Mouse (Mus musculus) MEL (cell line): ENCODE results near the gene Clcn5.

Experiments used
- CHD1 ChIP-seq: IDR thresholded peaks from 2 replicates; pipeline ENCODE4 v1.6.1; 2012; ENCODE audit warnings: low read depth, mild to moderate bottlenecking, inconsistent platforms, low read length, improper control_type of control experiment
- CTCF ChIP-seq, 3 experiments: IDR thresholded peaks in 2 of 3; conservative IDR thresholded peaks in 1 of 3; 2 replicates each; pipeline ENCODE4 v1.5.1; 2011 to 2012; ENCODE audit warnings: low read length in 3 of 3, low read depth in 2 of 3, mild to moderate bottlenecking in 2 of 3, improper control_type of control experiment in 1 of 3, inconsistent platforms in 1 of 3, mixed read lengths in 1 of 3, moderate library complexity in 1 of 3; ENCODE audit not compliant: control insufficient read depth in 1 of 3, insufficient read depth in 1 of 3, poor library complexity in 1 of 3, severe bottlenecking in 1 of 3
- EP300 ChIP-seq, 2 experiments: IDR thresholded peaks; 2 replicates each; pipeline ENCODE4 v1.6.1; 2011; ENCODE audit warnings: improper control_type of control experiment in 2 of 2, low read length in 2 of 2, low read depth in 1 of 2, mild to moderate bottlenecking in 1 of 2
- GABPA ChIP-seq: IDR thresholded peaks from 2 replicates; pipeline ENCODE4 v1.6.1; 2012; ENCODE audit warnings: low read depth, mild to moderate bottlenecking, inconsistent platforms, low read length, improper control_type of control experiment, moderate library complexity
- JUND ChIP-seq: IDR thresholded peaks from 2 replicates; pipeline ENCODE4 v1.6.1; 2011; ENCODE audit warnings: low read depth, mild to moderate bottlenecking, improper control_type of control experiment, low read length
- KAT2A ChIP-seq: conservative IDR thresholded peaks from 2 replicates; pipeline ENCODE4 v1.6.1; 2012; ENCODE audit warnings: low read depth, low read length, improper control_type of control experiment, inconsistent platforms
- RCOR1 ChIP-seq: IDR thresholded peaks from 2 replicates; pipeline ENCODE4 v1.6.1; 2012; ENCODE audit warnings: low read depth, mild to moderate bottlenecking, inconsistent platforms, low read length, improper control_type of control experiment
- ZC3H11A ChIP-seq: IDR thresholded peaks from 2 replicates; pipeline ENCODE4 v1.6.1; 2012; ENCODE audit warnings: low read depth, mild to moderate bottlenecking, inconsistent platforms, low read length, improper control_type of control experiment

- no peak for TF ChIP-seq CTCF (IDR thresholded peaks at IDR 0.05 in 2 of 3, conservative IDR thresholded peaks at IDR 0.05 in 1 of 3; ENCODE audit: control insufficient read depth in 1 of 3, insufficient read depth in 1 of 3, low read depth in 2 of 3, low read length in 3 of 3, poor library complexity in 1 of 3, severe bottlenecking in 1 of 3)
- no peak for TF ChIP-seq CHD1
- no peak for TF ChIP-seq ZC3H11A
- TF ChIP-seq RCOR1: no peak
- TF ChIP-seq GABPA: no peak
- no peak for TF ChIP-seq EP300 (IDR thresholded peaks at IDR 0.05; ENCODE audit: low read depth in 1 of 2, low read length in 2 of 2)
- no peak for TF ChIP-seq JUND
- TF ChIP-seq KAT2A: no peak
These were observed 161.2 kb downstream of the Clcn5 start for GRCm38 (mm10) chrX:7157976-7158375.
